19 mouse cellular contexts compared by ENCODE assay signal in genomic region chr7:137147101-137147500, GRCm38 (mm10).
DNase-seq lines count a peak whose midpoint lies in the region; ATAC-seq lines count a peak whose summit lies in the region.
"Had no signal": no experiment of that assay in that cellular context is flagged by ENCODE, and none has a peak within 500 bp of the region (broad histone marks: within the 10 kb centered on the region; RNA-seq: fewer than 3 reads in every experiment).

No protein-coding gene starts in this region.

- peak; percentile 81 to 83 for DNase-seq in cerebellum, postnatal 10 days
- DNase-seq in hindbrain, embryonic 14.5 days (ENCODE audit: low spot score) = peak; percentile 60
- no peak for DNase-seq in hindbrain, embryonic 11.5 days (ENCODE audit: low spot score)
- no peak for DNase-seq in neural tube, embryonic 10.5 days (ENCODE audit: extremely low spot score, low spot score)
- DNase-seq in adrenal gland, adult 2 months = no peak
- DNase-seq in left cerebral cortex, adult 18-20 months (ENCODE audit: low spot score in 2 of 2) = no peak
- DNase-seq: cerebellum, adult 11-12 months; gastrocnemius, postnatal 14 days; heart, postnatal 10 days; kidney, adult 2 months; kidney, postnatal 25 days; lung, postnatal 10 days; thymus, postnatal 25 days had no signal

- H3K4me1 ChIP-seq in hindbrain, embryonic 14.5 days (replicated peaks; ENCODE audit: control insufficient read depth, insufficient read depth, low read length) = peaks cover 20% of the 10 kb centered on the region
- H3K4me1 ChIP-seq in hindbrain, embryonic 11.5 days (replicated peaks; ENCODE audit: control insufficient read depth, insufficient read depth, low read length) = no peaks in the 10 kb centered on the region
- H3K4me1 ChIP-seq in neural tube, embryonic 13.5 days (replicated peaks) = peaks cover 45% of the 10 kb centered on the region
- H3K4me1 ChIP-seq: heart, embryonic 10.5 days; megakaryocyte, embryonic 14.5 days had no signal

- H3K27ac ChIP-seq in hindbrain, embryonic 14.5 days = no peak overlapping the region
- no peak overlapping the region for H3K27ac ChIP-seq in hindbrain, embryonic 11.5 days (ENCODE audit: low read depth, low read length)
- peak overlapping the region; percentile 52 for H3K27ac ChIP-seq in neural tube, embryonic 13.5 days (replicated peaks)
- H3K27ac ChIP-seq: heart, embryonic 10.5 days had no signal

- no peaks in the 10 kb centered on the region for H3K9me3 ChIP-seq in hindbrain, embryonic 14.5 days (ENCODE audit: control insufficient read depth, low read length)
- no peaks in the 10 kb centered on the region for H3K9me3 ChIP-seq in hindbrain, embryonic 11.5 days (ENCODE audit: control insufficient read depth, low read length)
- no peaks in the 10 kb centered on the region for H3K9me3 ChIP-seq in neural tube, embryonic 13.5 days
- H3K9me3 ChIP-seq: heart, embryonic 10.5 days had no signal

- no peak overlapping the region for H3K4me3 ChIP-seq in hindbrain, embryonic 14.5 days (replicated peaks; ENCODE audit: low read length)
- no peak overlapping the region for H3K4me3 ChIP-seq in hindbrain, embryonic 11.5 days (ENCODE audit: low read depth, low read length)
- no peak overlapping the region for H3K4me3 ChIP-seq in neural tube, embryonic 13.5 days
- H3K4me3 ChIP-seq: heart, embryonic 10.5 days; megakaryocyte, embryonic 14.5 days had no signal

- 57% methylated on average over 12 of the region's 12 CpGs for WGBS in hindbrain, embryonic 14.5 days
- 78% methylated on average over 12 of the region's 12 CpGs for WGBS in hindbrain, embryonic 11.5 days
- 35% methylated on average over 12 of the region's 12 CpGs for WGBS in neural tube, embryonic 13.5 days

- H3K27me3 ChIP-seq in hindbrain, embryonic 14.5 days (ENCODE audit: control insufficient read depth, insufficient read depth, low read length) = 0 out of 2 replicates have a peak, but pooled peaks cover 3% of the 10 kb centered on the region
- H3K27me3 ChIP-seq in hindbrain, embryonic 11.5 days (ENCODE audit: control insufficient read depth, insufficient read depth, low read length) = no peaks in the 10 kb centered on the region
- H3K27me3 ChIP-seq in neural tube, embryonic 13.5 days = no peaks in the 10 kb centered on the region

- ATAC-seq in cerebellum, adult (ENCODE audit: insufficient number of reproducible peaks, low FRiP score, low TSS enrichment) = no peak
- 0 out of 2 replicates have a peak, but pooled peaks have one; percentile 37 for ATAC-seq in hindbrain, embryonic 14.5 days (ENCODE audit: low FRiP score)
- no peak for ATAC-seq in hindbrain, embryonic 11.5 days (ENCODE audit: low FRiP score)
- ATAC-seq in neural tube, embryonic 13.5 days (ENCODE audit: low read depth) = peak; percentile 66; the same call in 1 of the 2 replicates
- ATAC-seq: CD4-positive, CD25-positive, alpha-beta regulatory T cell, adult 4 months had no signal

- no peak overlapping the region for H3K9ac ChIP-seq in hindbrain, embryonic 14.5 days
- no peak overlapping the region for H3K9ac ChIP-seq in hindbrain, embryonic 11.5 days (ENCODE audit: low read depth, low read length)
- no peak overlapping the region for H3K9ac ChIP-seq in neural tube, embryonic 13.5 days

- no peak overlapping the region for H3K4me2 ChIP-seq in hindbrain, embryonic 14.5 days (replicated peaks)
- no peak overlapping the region for H3K4me2 ChIP-seq in hindbrain, embryonic 11.5 days (replicated peaks; ENCODE audit: low read depth, low read length)
- no peak overlapping the region for H3K4me2 ChIP-seq in neural tube, embryonic 13.5 days

- no peaks in the 10 kb centered on the region for H3K36me3 ChIP-seq in hindbrain, embryonic 14.5 days (replicated peaks; ENCODE audit: control insufficient read depth, insufficient read depth)
- no peaks in the 10 kb centered on the region for H3K36me3 ChIP-seq in hindbrain, embryonic 11.5 days (ENCODE audit: control insufficient read depth, insufficient read depth, low read length)
- no peaks in the 10 kb centered on the region for H3K36me3 ChIP-seq in neural tube, embryonic 13.5 days
- H3K36me3 ChIP-seq: G1E; heart, embryonic 10.5 days had no signal

Comparison
In these comparisons a context has a peak if more than half of its experiments do, and no peak if none do; other contexts are left out.
1. DNase-seq: peak in cerebellum, postnatal 10 days (2 of 2) and hindbrain, embryonic 14.5 days (single experiment); none in hindbrain, embryonic 11.5 days (single experiment), neural tube, embryonic 10.5 days (single experiment), adrenal gland, adult 2 months (single experiment) and left cerebral cortex, adult 18-20 months (0 of 2).
2. ATAC-seq: peak in hindbrain, embryonic 14.5 days (single experiment) and neural tube, embryonic 13.5 days (single experiment); none in cerebellum, adult (single experiment) and hindbrain, embryonic 11.5 days (single experiment).